In the genomic region with DNA sequence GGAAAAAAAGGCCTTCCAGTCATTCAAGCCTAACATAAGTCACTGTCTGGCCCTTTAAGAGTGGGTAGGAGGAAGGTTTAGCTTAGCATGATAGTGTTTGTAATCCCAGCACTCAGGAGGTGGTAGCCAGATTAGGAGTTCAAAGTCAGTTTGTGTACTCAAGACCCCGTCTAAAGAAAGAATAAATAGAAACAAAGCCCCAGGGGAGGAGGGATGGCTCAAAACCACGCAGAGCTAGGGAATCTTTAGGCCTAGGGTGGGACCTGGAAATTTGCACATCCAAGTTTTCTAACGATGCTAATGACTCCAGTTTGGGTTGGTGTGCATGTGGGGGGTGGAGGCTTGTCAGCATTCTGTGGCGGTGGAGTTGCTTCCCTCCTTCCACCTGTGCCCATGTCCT, we compare ENCODE assay signal across 16 mouse cellular contexts. TPM values are rescaled to one million over a fixed set of nuclear protein-coding genes. Genes with fewer than 3 reads are reported as not detected.
DNase-seq lines count a peak whose midpoint lies in the region; ATAC-seq and TF ChIP-seq lines count a peak whose summit lies in the region.
"Had no signal": no experiment of that assay in that cellular context is flagged by ENCODE, and none has a peak within 500 bp of the region (broad histone marks: within the 10 kb centered on the region; RNA-seq: fewer than 3 reads in every experiment).

No protein-coding gene starts in this region.

- peak overlapping the region; percentile 5; the same call in 1 of the 2 replicates for H3K4me3 ChIP-seq in forebrain, embryonic 10.5 days
- H3K4me3 ChIP-seq in forebrain, embryonic 16.5 days (replicated peaks; ENCODE audit: low read length) = no peak overlapping the region
- H3K4me3 ChIP-seq in kidney, embryonic 16.5 days (ENCODE audit: low read length) = no peak overlapping the region
- H3K4me3 ChIP-seq in midbrain, embryonic 10.5 days = peak overlapping the region; percentile 16; the same call in 1 of the 2 replicates
- no peak overlapping the region for H3K4me3 ChIP-seq in midbrain, embryonic 11.5 days (ENCODE audit: low read depth, low read length)
- H3K4me3 ChIP-seq in embryonic facial prominence, embryonic 13.5 days = no peak overlapping the region
- no peak overlapping the region for H3K4me3 ChIP-seq in left cerebral cortex, adult 2 months

- no peaks in the 10 kb centered on the region for H3K27me3 ChIP-seq in forebrain, embryonic 10.5 days (ENCODE audit: poor library complexity, severe bottlenecking)
- no peaks in the 10 kb centered on the region for H3K27me3 ChIP-seq in forebrain, embryonic 16.5 days (replicated peaks; ENCODE audit: control insufficient read depth, insufficient read depth, low read length)
- no peaks in the 10 kb centered on the region for H3K27me3 ChIP-seq in kidney, embryonic 16.5 days (ENCODE audit: insufficient read depth, low read length)
- no peaks in the 10 kb centered on the region for H3K27me3 ChIP-seq in midbrain, embryonic 10.5 days (ENCODE audit: low read depth, poor library complexity, severe bottlenecking)
- no peaks in the 10 kb centered on the region for H3K27me3 ChIP-seq in midbrain, embryonic 11.5 days (ENCODE audit: control insufficient read depth, insufficient read depth, low read length)
- no peaks in the 10 kb centered on the region for H3K27me3 ChIP-seq in embryonic facial prominence, embryonic 13.5 days

- TF ChIP-seq CTCF in left cerebral cortex, adult 2 months (IDR thresholded peaks at IDR 0.05) = no peak

- H3K9ac ChIP-seq in forebrain, embryonic 16.5 days (replicated peaks; ENCODE audit: low read depth, low read length) = no peak overlapping the region
- H3K9ac ChIP-seq in kidney, embryonic 16.5 days (replicated peaks; ENCODE audit: low read length) = peak overlapping the region; percentile 41; the same call in 1 of the 2 replicates
- H3K9ac ChIP-seq in midbrain, embryonic 11.5 days (ENCODE audit: low read length) = no peak overlapping the region
- no peak overlapping the region for H3K9ac ChIP-seq in embryonic facial prominence, embryonic 13.5 days
- H3K9ac ChIP-seq: hindbrain, embryonic 14.5 days had no signal

- H3K4me1 ChIP-seq in forebrain, embryonic 10.5 days = peaks cover 59% of the 10 kb centered on the region
- H3K4me1 ChIP-seq in forebrain, embryonic 16.5 days (replicated peaks; ENCODE audit: control insufficient read depth, insufficient read depth, low read length) = peaks cover 33% of the 10 kb centered on the region
- H3K4me1 ChIP-seq in kidney, embryonic 16.5 days (ENCODE audit: insufficient read depth, low read length) = peaks cover 40% of the 10 kb centered on the region
- H3K4me1 ChIP-seq in midbrain, embryonic 10.5 days = peaks cover 66% of the 10 kb centered on the region
- peaks cover 16% of the 10 kb centered on the region for H3K4me1 ChIP-seq in midbrain, embryonic 11.5 days (ENCODE audit: control insufficient read depth, insufficient read depth, low read length)
- peaks cover 25% of the 10 kb centered on the region for H3K4me1 ChIP-seq in embryonic facial prominence, embryonic 13.5 days

- ATAC-seq in forebrain, embryonic 16.5 days = no peak
- no peak for ATAC-seq in kidney, embryonic 16.5 days (ENCODE audit: low FRiP score, low TSS enrichment)
- ATAC-seq in midbrain, embryonic 11.5 days (ENCODE audit: low FRiP score) = no peak
- ATAC-seq in embryonic facial prominence, embryonic 13.5 days (ENCODE audit: insufficient number of reproducible peaks, insufficient read depth, low FRiP score, low TSS enrichment, low read depth) = no peak
- ATAC-seq: lung, postnatal 0 days; midbrain, embryonic 16.5 days had no signal

- peak overlapping the region; percentile 51 for H3K27ac ChIP-seq in forebrain, embryonic 10.5 days
- no peak overlapping the region for H3K27ac ChIP-seq in forebrain, embryonic 16.5 days (ENCODE audit: low read length)
- 0 out of 2 replicates have a peak overlapping the region, but pooled peaks have one; percentile 52 for H3K27ac ChIP-seq in kidney, embryonic 16.5 days (ENCODE audit: low read length)
- peak overlapping the region; percentile 57 for H3K27ac ChIP-seq in midbrain, embryonic 10.5 days (replicated peaks)
- H3K27ac ChIP-seq in midbrain, embryonic 11.5 days (ENCODE audit: low read depth, low read length) = no peak overlapping the region
- H3K27ac ChIP-seq in embryonic facial prominence, embryonic 13.5 days = peak overlapping the region; percentile 39; the same call in 1 of the 2 replicates
- H3K27ac ChIP-seq in left cerebral cortex, adult 2 months = no peak overlapping the region
- H3K27ac ChIP-seq: hindbrain, embryonic 14.5 days had no signal

- no peak overlapping the region for H3K4me2 ChIP-seq in forebrain, embryonic 16.5 days (ENCODE audit: low read length)
- H3K4me2 ChIP-seq in kidney, embryonic 16.5 days (replicated peaks; ENCODE audit: low read depth, low read length) = no peak overlapping the region
- no peak overlapping the region for H3K4me2 ChIP-seq in midbrain, embryonic 11.5 days
- no peak overlapping the region for H3K4me2 ChIP-seq in embryonic facial prominence, embryonic 13.5 days
- H3K4me2 ChIP-seq: hindbrain, embryonic 14.5 days had no signal

- 6% methylated on average over 4 of the region's 4 CpGs for WGBS in forebrain, embryonic 10.5 days
- 10% methylated on average over 4 of the region's 4 CpGs for WGBS in forebrain, embryonic 16.5 days
- WGBS in kidney, embryonic 16.5 days = 21% methylated on average over 4 of the region's 4 CpGs
- WGBS in midbrain, embryonic 10.5 days = 2% methylated on average over 4 of the region's 4 CpGs
- WGBS in midbrain, embryonic 11.5 days = 3% methylated on average over 4 of the region's 4 CpGs
- WGBS in embryonic facial prominence, embryonic 13.5 days = 13% methylated on average over 4 of the region's 4 CpGs

- no peaks in the 10 kb centered on the region for H3K9me3 ChIP-seq in forebrain, embryonic 10.5 days
- H3K9me3 ChIP-seq in forebrain, embryonic 16.5 days (ENCODE audit: control insufficient read depth, low read length) = no peaks in the 10 kb centered on the region
- no peaks in the 10 kb centered on the region for H3K9me3 ChIP-seq in kidney, embryonic 16.5 days (ENCODE audit: low read length)
- no peaks in the 10 kb centered on the region for H3K9me3 ChIP-seq in midbrain, embryonic 10.5 days (replicated peaks)
- H3K9me3 ChIP-seq in midbrain, embryonic 11.5 days (ENCODE audit: control insufficient read depth, low read length) = no peaks in the 10 kb centered on the region
- H3K9me3 ChIP-seq in embryonic facial prominence, embryonic 13.5 days = no peaks in the 10 kb centered on the region

- H3K36me3 ChIP-seq in forebrain, embryonic 10.5 days (replicated peaks) = no peaks in the 10 kb centered on the region
- H3K36me3 ChIP-seq in forebrain, embryonic 16.5 days (ENCODE audit: control insufficient read depth, insufficient read depth) = no peaks in the 10 kb centered on the region
- no peaks in the 10 kb centered on the region for H3K36me3 ChIP-seq in kidney, embryonic 16.5 days (ENCODE audit: insufficient read depth, low read length)
- no peaks in the 10 kb centered on the region for H3K36me3 ChIP-seq in midbrain, embryonic 10.5 days
- no peaks in the 10 kb centered on the region; the same call in 1 of the 2 replicates for H3K36me3 ChIP-seq in midbrain, embryonic 11.5 days (ENCODE audit: control insufficient read depth, insufficient read depth, low read length)
- no peaks in the 10 kb centered on the region for H3K36me3 ChIP-seq in embryonic facial prominence, embryonic 13.5 days

- DNase-seq in forebrain, embryonic 10.5 days (ENCODE audit: extremely low spot score, low spot score) = no peak
- no peak for DNase-seq in kidney, adult 11 months
- no peak for DNase-seq in midbrain, embryonic 10.5 days (ENCODE audit: low spot score)
- DNase-seq in midbrain, embryonic 11.5 days (ENCODE audit: low spot score, missing footprints) = no peak
- DNase-seq in left cerebral cortex, adult 2 months (ENCODE audit: extremely low spot score in 1 of 2, low spot score in 2 of 2) = no peak
- DNase-seq: adrenal gland, adult 2 months; cerebellum, adult 2 months; gastrocnemius, postnatal 36 days; left cerebral cortex, postnatal 4 days; thymus, postnatal 25 days had no signal

- intact Hi-C loops in left cerebral cortex, adult 2 months (cut with DNase I) = no loop called here

RNA-seq across cellular contexts. Expression of gene Msl1, which starts 3.2 kb away (rescaled TPM):
- polyA plus RNA-seq in forebrain, embryonic 10.5 days (2016; fragmentation: Nextera tagmentation; extraction: Ambion mirVana) = 22.9 and 24.1 TPM in 2 replicates
- 27.7 and 32.0 TPM in 2 replicates for polyA plus RNA-seq in forebrain, embryonic 16.5 days (2015; fragmentation: Nextera tagmentation; extraction: Ambion mirVana)
- 23.7 and 24.2 TPM in 2 replicates for polyA plus RNA-seq in kidney, embryonic 16.5 days (2015; fragmentation: Nextera tagmentation; extraction: Ambion mirVana)
- 22.9 and 24.3 TPM in 2 replicates for polyA plus RNA-seq in midbrain, embryonic 10.5 days (2016; fragmentation: Nextera tagmentation; extraction: Ambion mirVana)
- polyA plus RNA-seq in midbrain, embryonic 11.5 days (2014; fragmentation: Nextera tagmentation; extraction: Ambion mirVana) = 24.0 and 25.1 TPM in 2 replicates
- 31.5 and 33.0 TPM in 2 replicates for polyA plus RNA-seq in embryonic facial prominence, embryonic 13.5 days (2015; fragmentation: Nextera tagmentation; extraction: Ambion mirVana)
- total RNA-seq in left cerebral cortex, adult 2 months (2021) = 100 to 1,000 TPM; 178 to 192 TPM

RNA-seq across cellular contexts. Expression of gene Casc3, which starts 12.6 kb away (rescaled TPM):
- 45.7 and 49.7 TPM in 2 replicates for polyA plus RNA-seq in forebrain, embryonic 10.5 days (2016; fragmentation: Nextera tagmentation; extraction: Ambion mirVana)
- polyA plus RNA-seq in forebrain, embryonic 16.5 days (2015; fragmentation: Nextera tagmentation; extraction: Ambion mirVana) = 52.5 and 54.6 TPM in 2 replicates
- polyA plus RNA-seq in kidney, embryonic 16.5 days (2015; fragmentation: Nextera tagmentation; extraction: Ambion mirVana) = 36.2 and 41.0 TPM in 2 replicates
- 49.0 and 55.7 TPM in 2 replicates for polyA plus RNA-seq in midbrain, embryonic 10.5 days (2016; fragmentation: Nextera tagmentation; extraction: Ambion mirVana)
- 51.9 and 53.1 TPM in 2 replicates for polyA plus RNA-seq in midbrain, embryonic 11.5 days (2014; fragmentation: Nextera tagmentation; extraction: Ambion mirVana)
- polyA plus RNA-seq in embryonic facial prominence, embryonic 13.5 days (2015; fragmentation: Nextera tagmentation; extraction: Ambion mirVana) = 39.0 and 40.3 TPM in 2 replicates
- total RNA-seq in left cerebral cortex, adult 2 months (2021) = 10 to 100 TPM; 53.0 to 57.6 TPM

RNA-seq across cellular contexts. Expression of gene Nr1d1, which starts 16.9 kb away (rescaled TPM):
- polyA plus RNA-seq in forebrain, embryonic 10.5 days (2016; fragmentation: Nextera tagmentation; extraction: Ambion mirVana) = 1.5 TPM in 2 replicates
- 3.8 and 4.0 TPM in 2 replicates for polyA plus RNA-seq in forebrain, embryonic 16.5 days (2015; fragmentation: Nextera tagmentation; extraction: Ambion mirVana)
- polyA plus RNA-seq in kidney, embryonic 16.5 days (2015; fragmentation: Nextera tagmentation; extraction: Ambion mirVana) = 2.2 and 2.4 TPM in 2 replicates
- polyA plus RNA-seq in midbrain, embryonic 10.5 days (2016; fragmentation: Nextera tagmentation; extraction: Ambion mirVana) = 1.4 TPM in 2 replicates
- polyA plus RNA-seq in midbrain, embryonic 11.5 days (2014; fragmentation: Nextera tagmentation; extraction: Ambion mirVana) = 0.93 and 1.2 TPM in 2 replicates
- 1.4 and 1.5 TPM in 2 replicates for polyA plus RNA-seq in embryonic facial prominence, embryonic 13.5 days (2015; fragmentation: Nextera tagmentation; extraction: Ambion mirVana)
- total RNA-seq in left cerebral cortex, adult 2 months (2021) = 100 to 1,000 TPM in 1 of 2 experiments, 10 to 100 TPM in 1; 91.9 to 153 TPM

RNA-seq across cellular contexts. Expression of gene Rapgefl1, which starts 44.5 kb away (rescaled TPM):
- 1.00 and 1.2 TPM in 2 replicates for polyA plus RNA-seq in forebrain, embryonic 10.5 days (2016; fragmentation: Nextera tagmentation; extraction: Ambion mirVana)
- polyA plus RNA-seq in forebrain, embryonic 16.5 days (2015; fragmentation: Nextera tagmentation; extraction: Ambion mirVana) = 4.5 and 7.3 TPM in 2 replicates
- 1.8 and 2.0 TPM in 2 replicates for polyA plus RNA-seq in kidney, embryonic 16.5 days (2015; fragmentation: Nextera tagmentation; extraction: Ambion mirVana)
- polyA plus RNA-seq in midbrain, embryonic 10.5 days (2016; fragmentation: Nextera tagmentation; extraction: Ambion mirVana) = 1.3 TPM in 2 replicates
- polyA plus RNA-seq in midbrain, embryonic 11.5 days (2014; fragmentation: Nextera tagmentation; extraction: Ambion mirVana) = 1.6 and 1.8 TPM in 2 replicates
- 3.9 and 4.7 TPM in 2 replicates for polyA plus RNA-seq in embryonic facial prominence, embryonic 13.5 days (2015; fragmentation: Nextera tagmentation; extraction: Ambion mirVana)
- 100 to 1,000 TPM; 144 to 153 TPM for total RNA-seq in left cerebral cortex, adult 2 months (2021)

RNA-seq across cellular contexts. Expression of gene Thra, which starts 51.6 kb away (rescaled TPM):
- 9.5 and 10.9 TPM in 2 replicates for polyA plus RNA-seq in forebrain, embryonic 10.5 days (2016; fragmentation: Nextera tagmentation; extraction: Ambion mirVana)
- polyA plus RNA-seq in forebrain, embryonic 16.5 days (2015; fragmentation: Nextera tagmentation; extraction: Ambion mirVana) = 177 and 182 TPM in 2 replicates
- 24.4 and 25.9 TPM in 2 replicates for polyA plus RNA-seq in kidney, embryonic 16.5 days (2015; fragmentation: Nextera tagmentation; extraction: Ambion mirVana)
- 9.5 and 15.6 TPM in 2 replicates for polyA plus RNA-seq in midbrain, embryonic 10.5 days (2016; fragmentation: Nextera tagmentation; extraction: Ambion mirVana)
- polyA plus RNA-seq in midbrain, embryonic 11.5 days (2014; fragmentation: Nextera tagmentation; extraction: Ambion mirVana) = 21.9 and 23.7 TPM in 2 replicates
- 46.5 and 47.3 TPM in 2 replicates for polyA plus RNA-seq in embryonic facial prominence, embryonic 13.5 days (2015; fragmentation: Nextera tagmentation; extraction: Ambion mirVana)
- total RNA-seq in left cerebral cortex, adult 2 months (2021) = 100 to 1,000 TPM; 730 to 768 TPM

Comparison
In these comparisons a context has a peak if more than half of its experiments do, and no peak if none do; other contexts are left out.
1. H3K27ac ChIP-seq: peak in forebrain, embryonic 10.5 days (single experiment), kidney, embryonic 16.5 days (single experiment), midbrain, embryonic 10.5 days (single experiment) and embryonic facial prominence, embryonic 13.5 days (single experiment); none in forebrain, embryonic 16.5 days (single experiment), midbrain, embryonic 11.5 days (single experiment) and left cerebral cortex, adult 2 months (single experiment).
2. H3K4me3 ChIP-seq: peak in forebrain, embryonic 10.5 days (single experiment) and midbrain, embryonic 10.5 days (single experiment); none in forebrain, embryonic 16.5 days (single experiment), kidney, embryonic 16.5 days (single experiment), midbrain, embryonic 11.5 days (single experiment), embryonic facial prominence, embryonic 13.5 days (single experiment) and left cerebral cortex, adult 2 months (single experiment).